Mouse (Mus musculus) natural killer cell, adult 2 months (primary cell): Measurements from ENCODE around the gene Nle1.
"Not testable (repeated sequence)": the region's sequence is repeated elsewhere in the genome, so short reads cannot be mapped to it uniquely, and the experiment has no call there.

Experiments
- DNase-seq, 2 experiments: peaks; one replicate each; pipeline ENCODE4 v3.0.0; 2022; ENCODE audit warnings: low spot score in 2 of 2

Gene Nle1

GRCm38 (mm10) chr11:82907651-82908607 lies at the start of gene Nle1:
TSS of gene Nle1 (minus strand) at chr11:82908411.
- DNase-seq: peak; percentile 88 to 93

- DNase-seq: no peak
Measured at GRCm38 (mm10) chr11:82956925-82957324, 48.7 kb upstream of the Nle1 start.

GRCm38 (mm10) chr11:82954631-82955030 lies 46.4 kb upstream of the Nle1 start:
- no peak for DNase-seq

GRCm38 (mm10) chr11:82952612-82953542 lies 44.7 kb upstream of the Nle1 start:
- peak; percentile 42 to 66 for DNase-seq

- DNase-seq: peak; percentile 14 to 18
Measured at GRCm38 (mm10) chr11:82951865-82952611, 43.8 kb upstream of the Nle1 start.

- DNase-seq: no peak
Measured at GRCm38 (mm10) chr11:82950736-82951481, 42.7 kb upstream of the Nle1 start, which contains the start of gene Slfn5. TSS of gene Slfn5 (plus strand) at chr11:82951349.

GRCm38 (mm10) chr11:82949036-82949435 lies 40.8 kb upstream of the Nle1 start:
- DNase-seq: no peak

GRCm38 (mm10) chr11:82947457-82947856 lies 39.2 kb upstream of the Nle1 start:
- peak; percentile 30 to 39 for DNase-seq

- no peak for DNase-seq
Measured at GRCm38 (mm10) chr11:82945636-82946035, 37.4 kb upstream of the Nle1 start.

- DNase-seq: no peak
Measured at GRCm38 (mm10) chr11:82943336-82943735, 35.1 kb upstream of the Nle1 start.

GRCm38 (mm10) chr11:82933186-82933585 lies 25.0 kb upstream of the Nle1 start:
- no peak for DNase-seq

- not testable (repeated sequence) for DNase-seq
Measured at GRCm38 (mm10) chr11:82931671-82932450, 23.6 kb upstream of the Nle1 start.

- DNase-seq: not testable (repeated sequence)
Measured at GRCm38 (mm10) chr11:82931161-82931560, 22.9 kb upstream of the Nle1 start.

- not testable (repeated sequence) for DNase-seq
Measured at GRCm38 (mm10) chr11:82930391-82930955, 22.3 kb upstream of the Nle1 start.

GRCm38 (mm10) chr11:82929633-82929950 lies 21.4 kb upstream of the Nle1 start:
- no peak for DNase-seq

GRCm38 (mm10) chr11:82928897-82929632 lies 20.9 kb upstream of the Nle1 start:
- DNase-seq: no peak

- not testable (repeated sequence) for DNase-seq
Measured at GRCm38 (mm10) chr11:82923910-82924309, 15.7 kb upstream of the Nle1 start.

- no peak for DNase-seq
Measured at GRCm38 (mm10) chr11:82921691-82922090, 13.5 kb upstream of the Nle1 start.

GRCm38 (mm10) chr11:82920768-82921167 lies 12.6 kb upstream of the Nle1 start:
- no peak for DNase-seq
